24 mouse cellular contexts compared by ENCODE assay signal in genomic region chr13:70205334-70205733, GRCm38 (mm10).
DNase-seq lines count a peak whose midpoint lies in the region; ATAC-seq lines count a peak whose summit lies in the region.
"Had no signal": no experiment of that assay in that cellular context is flagged by ENCODE, and none has a peak within 500 bp of the region (broad histone marks: within the 10 kb centered on the region; RNA-seq: fewer than 3 reads in every experiment).

No protein-coding gene starts in this region.

- no peak overlapping the region for H3K4me2 ChIP-seq in forebrain, embryonic 13.5 days
- H3K4me2 ChIP-seq in limb, embryonic 11.5 days (ENCODE audit: low read depth, severe bottlenecking): no peak overlapping the region
- H3K4me2 ChIP-seq in midbrain, embryonic 15.5 days: no peak overlapping the region
- H3K4me2 ChIP-seq: embryonic facial prominence, embryonic 12.5 days; limb, embryonic 13.5 days; liver, embryonic 12.5 days; neural tube, embryonic 15.5 days had no signal

- whole genome bisulfite sequencing in forebrain, embryonic 10.5 days: 37% methylated on average over 7 of the region's 7 CpGs
- 24% methylated on average over 7 of the region's 7 CpGs for WGBS in forebrain, embryonic 13.5 days
- WGBS in limb, embryonic 11.5 days: 50% methylated on average over 7 of the region's 7 CpGs
- 65% methylated on average over 7 of the region's 7 CpGs for WGBS in limb, embryonic 10.5 days
- WGBS in midbrain, embryonic 15.5 days: 13% methylated on average over 7 of the region's 7 CpGs

- no peak overlapping the region for H3K4me3 ChIP-seq in forebrain, embryonic 10.5 days
- no peak overlapping the region for H3K4me3 ChIP-seq in forebrain, embryonic 13.5 days
- no peak overlapping the region for H3K4me3 ChIP-seq in limb, embryonic 11.5 days (ENCODE audit: low read depth, low read length)
- no peak overlapping the region for H3K4me3 ChIP-seq in limb, embryonic 10.5 days
- no peak overlapping the region for H3K4me3 ChIP-seq in midbrain, embryonic 15.5 days
- H3K4me3 ChIP-seq: embryonic facial prominence, embryonic 12.5 days; erythroblast, embryonic 14.5 days; heart, embryonic 10.5 days; layer of hippocampus, adult 2 months; limb, embryonic 13.5 days; liver, embryonic 12.5 days; neural tube, embryonic 15.5 days had no signal

- H3K4me1 ChIP-seq in forebrain, embryonic 10.5 days: peaks cover 14% of the 10 kb centered on the region
- no peaks in the 10 kb centered on the region; the same call in 1 of the 2 replicates for H3K4me1 ChIP-seq in forebrain, embryonic 13.5 days
- no peaks in the 10 kb centered on the region for H3K4me1 ChIP-seq in limb, embryonic 11.5 days (ENCODE audit: control insufficient read depth, insufficient read depth, low read length)
- H3K4me1 ChIP-seq in limb, embryonic 10.5 days: peaks cover 7% of the 10 kb centered on the region; the same call in 1 of the 2 replicates
- H3K4me1 ChIP-seq in midbrain, embryonic 15.5 days: peaks cover 8% of the 10 kb centered on the region; the same call in 1 of the 2 replicates
- H3K4me1 ChIP-seq: embryonic facial prominence, embryonic 12.5 days; heart, embryonic 10.5 days; limb, embryonic 13.5 days; liver, embryonic 12.5 days had no signal

- H3K36me3 ChIP-seq in forebrain, embryonic 10.5 days (replicated peaks): no peaks in the 10 kb centered on the region
- H3K36me3 ChIP-seq in forebrain, embryonic 13.5 days (ENCODE audit: poor library complexity, severe bottlenecking): no peaks in the 10 kb centered on the region
- no peaks in the 10 kb centered on the region for H3K36me3 ChIP-seq in limb, embryonic 11.5 days (ENCODE audit: control insufficient read depth, insufficient read depth, low read length)
- no peaks in the 10 kb centered on the region for H3K36me3 ChIP-seq in limb, embryonic 10.5 days
- H3K36me3 ChIP-seq in midbrain, embryonic 15.5 days (replicated peaks): no peaks in the 10 kb centered on the region
- H3K36me3 ChIP-seq: embryonic facial prominence, embryonic 12.5 days; heart, embryonic 10.5 days; limb, embryonic 13.5 days; liver, embryonic 12.5 days; neural tube, embryonic 15.5 days had no signal

- H3K27me3 ChIP-seq in forebrain, embryonic 10.5 days (ENCODE audit: poor library complexity, severe bottlenecking): no peaks in the 10 kb centered on the region
- H3K27me3 ChIP-seq in forebrain, embryonic 13.5 days: no peaks in the 10 kb centered on the region
- no peaks in the 10 kb centered on the region for H3K27me3 ChIP-seq in limb, embryonic 11.5 days (ENCODE audit: control insufficient read depth, insufficient read depth, low read length)
- no peaks in the 10 kb centered on the region for H3K27me3 ChIP-seq in limb, embryonic 10.5 days (ENCODE audit: low read depth, poor library complexity, severe bottlenecking)
- H3K27me3 ChIP-seq in midbrain, embryonic 15.5 days (replicated peaks): no peaks in the 10 kb centered on the region
- H3K27me3 ChIP-seq: embryonic facial prominence, embryonic 12.5 days; limb, embryonic 13.5 days; liver, embryonic 12.5 days; neural tube, embryonic 15.5 days had no signal

- no peaks in the 10 kb centered on the region for H3K9me3 ChIP-seq in forebrain, embryonic 10.5 days
- H3K9me3 ChIP-seq in forebrain, embryonic 13.5 days (replicated peaks): no peaks in the 10 kb centered on the region
- no peaks in the 10 kb centered on the region for H3K9me3 ChIP-seq in limb, embryonic 11.5 days (ENCODE audit: control insufficient read depth, low read length)
- no peaks in the 10 kb centered on the region for H3K9me3 ChIP-seq in limb, embryonic 10.5 days (replicated peaks)
- H3K9me3 ChIP-seq in midbrain, embryonic 15.5 days: no peaks in the 10 kb centered on the region
- H3K9me3 ChIP-seq: embryonic facial prominence, embryonic 12.5 days; heart, embryonic 10.5 days; limb, embryonic 13.5 days; liver, embryonic 12.5 days; neural tube, embryonic 15.5 days had no signal

- H3K9ac ChIP-seq in forebrain, embryonic 13.5 days: no peak overlapping the region
- no peak overlapping the region for H3K9ac ChIP-seq in limb, embryonic 11.5 days (ENCODE audit: low read length)
- H3K9ac ChIP-seq in midbrain, embryonic 15.5 days: no peak overlapping the region
- H3K9ac ChIP-seq: embryonic facial prominence, embryonic 12.5 days; limb, embryonic 13.5 days; liver, embryonic 12.5 days; neural tube, embryonic 15.5 days had no signal

- no peak for DNase-seq in forebrain, embryonic 10.5 days (ENCODE audit: extremely low spot score, low spot score)
- DNase-seq in limb, embryonic 11.5 days (ENCODE audit: low spot score): peak; percentile 28
- no peak for DNase-seq in limb, embryonic 10.5 days (ENCODE audit: low spot score)
- DNase-seq in embryo, embryonic 10.5 days (ENCODE audit: low spot score): peak; percentile 41
- no peak for DNase-seq in adrenal gland, adult 8-10 months
- no peak for DNase-seq in spleen, postnatal 4 days (ENCODE audit: low spot score in 2 of 2)
- DNase-seq: adrenal gland, postnatal 36 days; cerebellum, adult 2 months; cerebellum, postnatal 25 days; kidney, adult 9 months; kidney, postnatal 14 days; lung, adult 18-20 months; lung, postnatal 10 days; right cerebral cortex, postnatal 14 days had no signal

- H3K27ac ChIP-seq in forebrain, embryonic 10.5 days: 0 out of 2 replicates have a peak overlapping the region, but pooled peaks have one; percentile 30
- no peak overlapping the region for H3K27ac ChIP-seq in forebrain, embryonic 13.5 days
- H3K27ac ChIP-seq in limb, embryonic 11.5 days (replicated peaks; ENCODE audit: low read depth, low read length): no peak overlapping the region
- no peak overlapping the region for H3K27ac ChIP-seq in limb, embryonic 10.5 days
- H3K27ac ChIP-seq in midbrain, embryonic 15.5 days: no peak overlapping the region
- H3K27ac ChIP-seq: embryonic facial prominence, embryonic 12.5 days; heart, embryonic 10.5 days; layer of hippocampus, adult 2 months; limb, embryonic 13.5 days; liver, embryonic 12.5 days; neural tube, embryonic 15.5 days had no signal

- ATAC-seq in forebrain, embryonic 13.5 days: no peak
- ATAC-seq in limb, embryonic 11.5 days (ENCODE audit: insufficient number of reproducible peaks, low FRiP score, low TSS enrichment, low read depth): no peak
- peak; percentile 48; the same call in 1 of the 2 replicates for ATAC-seq in midbrain, embryonic 15.5 days (replicated peaks)
- ATAC-seq: intestine, embryonic 16.5 days; liver, embryonic 12.5 days had no signal

Comparison
In these comparisons a context has a peak if more than half of its experiments do, and no peak if none do; other contexts are left out.
1. DNase-seq: peak in limb, embryonic 11.5 days (single experiment) and embryo, embryonic 10.5 days (single experiment); none in forebrain, embryonic 10.5 days (single experiment), limb, embryonic 10.5 days (single experiment), adrenal gland, adult 8-10 months (single experiment) and spleen, postnatal 4 days (0 of 2).